Mouse (Mus musculus) B cell, adult 67 days (primary cell): ENCODE measurements around the gene Itih3. TPM values are rescaled to one million over a fixed set of nuclear protein-coding genes. Genes with fewer than 3 reads are reported as not detected.

ENCODE experiments used
- total RNA-seq, 2 experiments: library from RNA; stranded (reverse); gene quantifications; 4 replicates each; pipeline ENCODE4 v1.2.4; 2023

Gene Itih3
- not detected for total RNA-seq

GRCm38 (mm10) chr14:30923375-30924105, at the start of gene Itih3:
TSS of gene Itih3 (minus strand) at chr14:30923760.

GRCm38 (mm10) chr14:30951154-30951825, 27.7 kb upstream of the Itih3 start, which contains the start of gene Nek4:
TSS of gene Nek4 (plus strand) at chr14:30951377.

GRCm38 (mm10) chr14:30943038-30943437, 19.5 kb upstream of the Itih3 start, which contains the start of gene Itih1:
TSS of gene Itih1 (minus strand) at chr14:30943289.

GRCm38 (mm10) chr14:30886204-30886603, 37.4 kb downstream of the Itih3 start, which contains the start of gene Itih4:
TSS of gene Itih4 (plus strand) at chr14:30886476.

GRCm38 (mm10) chr14:30878958-30879571, 44.5 kb downstream of the Itih3 start, which contains the start of gene Mustn1:
TSS of gene Mustn1 (plus strand) at chr14:30879200.

Other genes with a start within 250 kb of the Itih3 start
- gene Sfmbt1, start 208.9 kb downstream of the Itih3 start, total RNA-seq = 10 to 100 TPM; 18.0 to 24.5 TPM
- gene Tmem110, start 98.2 kb downstream of the Itih3 start, total RNA-seq = 10 to 100 TPM; 19.9 to 21.2 TPM
- gene Mustn1, start 44.6 kb downstream of the Itih3 start, total RNA-seq = 1 to 10 TPM; 1.1 to 3.0 TPM
- gene Itih4, start 37.3 kb downstream of the Itih3 start, total RNA-seq = under 1 TPM in 1 of 2 experiments, not detected in 1; 0.26 TPM
- not detected for gene Itih1, start 19.5 kb upstream of the Itih3 start, total RNA-seq
- 1 to 10 TPM; 7.1 to 7.2 TPM for gene Nek4, start 27.6 kb upstream of the Itih3 start, total RNA-seq
- gene Glt8d1, start 77.6 kb upstream of the Itih3 start, total RNA-seq = 10 to 100 TPM; 17.3 to 22.6 TPM
- 10 to 100 TPM; 73.8 to 78.7 TPM for gene Spcs1, start 77.9 kb upstream of the Itih3 start, total RNA-seq
- 10 to 100 TPM; 74.0 to 99.5 TPM for gene Pbrm1, start 95.4 kb upstream of the Itih3 start, total RNA-seq
- 100 to 1,000 TPM; 396 to 425 TPM for gene Gnl3, start 95.4 kb upstream of the Itih3 start, total RNA-seq
- gene Smim4, start 205.2 kb upstream of the Itih3 start, total RNA-seq = 10 to 100 TPM; 23.5 to 26.8 TPM
- 1 to 10 TPM in 1 of 2 experiments, under 1 TPM in 1; 0.65 to 1.5 TPM for gene Nt5dc2, start 207.3 kb upstream of the Itih3 start, total RNA-seq
- gene Stab1, start 244.9 kb upstream of the Itih3 start, total RNA-seq = 1 to 10 TPM in 1 of 2 experiments, not detected in 1; 1.0 TPM